Mouse (Mus musculus): ENCODE data around the gene Cabcoco1. TPM values are rescaled to one million over a fixed set of nuclear protein-coding genes. Genes with fewer than 3 reads are reported as not detected.
A peak's percentile ranks its signal among the peaks of the same experiment; 100 is the strongest.

The Cabcoco1 gene
- polyA plus RNA-seq, 1 experiment, result 1.8 TPM

DNA sequence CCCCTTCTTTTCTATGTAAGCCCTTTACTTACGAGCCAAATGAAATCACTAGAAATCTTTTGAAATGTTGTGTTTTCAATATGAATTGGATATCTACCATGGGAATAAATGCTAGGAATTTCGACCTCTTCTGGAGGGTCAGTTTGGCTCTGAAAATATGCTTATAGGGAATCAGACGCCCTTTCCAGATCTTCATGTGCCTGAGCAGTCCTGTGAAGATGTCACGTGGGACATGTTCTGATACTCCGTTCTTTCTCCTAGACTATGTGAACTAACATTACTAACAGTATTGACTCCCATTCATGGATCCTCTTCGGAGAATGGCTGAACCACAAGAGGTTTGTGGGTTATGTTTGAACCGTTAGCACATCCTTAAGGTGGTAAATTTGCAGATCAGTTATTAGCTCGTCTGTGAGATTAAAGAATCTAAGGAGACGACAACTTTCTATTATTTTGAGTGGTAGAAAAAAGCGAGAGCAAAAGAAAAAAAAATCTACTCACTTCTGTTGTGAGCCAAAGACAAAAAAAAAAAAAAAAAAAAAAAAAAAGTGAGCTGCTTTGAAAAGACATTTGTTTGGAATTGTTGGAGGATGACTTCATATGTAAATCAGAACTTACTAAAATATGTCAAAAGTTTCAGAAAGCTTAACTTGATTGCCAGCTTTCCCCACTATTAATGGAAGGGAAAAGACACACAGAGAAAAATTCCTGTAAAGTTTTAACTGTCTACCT lies 99.6 kb downstream of the Cabcoco1 start:
- DNase-seq (ENCODE audit: extremely low spot score in 1 of 2, low spot score in 1 of 2), result no peak

DNA sequence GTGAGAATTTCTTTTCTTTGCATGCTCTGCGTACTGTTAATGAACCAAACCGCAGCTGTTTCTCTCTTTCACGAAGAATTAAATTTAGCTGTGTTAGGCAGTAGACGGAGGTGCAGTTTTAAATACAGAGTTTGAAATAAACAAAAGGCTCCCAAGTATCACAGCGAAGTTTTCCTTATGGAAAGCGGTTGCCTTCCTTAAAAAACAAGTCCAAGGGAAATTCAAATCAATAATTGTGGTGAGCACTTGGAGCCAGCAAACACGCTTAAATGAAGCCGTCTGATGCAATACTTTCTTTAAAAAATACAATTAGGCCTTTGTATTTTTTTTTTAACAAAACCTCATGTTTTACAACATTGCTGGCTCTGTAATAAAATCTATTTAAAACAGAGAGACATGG lies 101.2 kb downstream of the Cabcoco1 start:
- DNase-seq (ENCODE audit: extremely low spot score in 1 of 2, low spot score in 1 of 2), result no peak

DNA sequence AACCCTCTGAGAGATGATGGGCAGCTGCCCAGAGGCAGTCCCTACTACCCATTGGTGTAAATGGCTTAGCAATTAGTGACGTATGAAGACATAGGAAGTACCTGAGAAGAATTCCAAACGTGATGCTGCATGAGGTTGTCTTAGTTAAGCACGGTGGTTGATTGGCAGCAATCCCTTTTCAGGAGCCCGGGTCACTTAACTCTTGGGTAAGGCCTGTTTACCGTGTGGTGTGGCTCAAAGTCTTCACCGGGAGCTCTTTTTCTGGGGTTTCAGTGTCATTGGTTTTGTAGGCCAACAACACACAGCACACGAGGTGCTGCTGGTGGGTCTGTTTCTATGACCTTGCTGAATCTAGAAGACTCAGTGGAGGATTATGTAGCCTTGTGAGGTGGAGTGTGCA lies 105.9 kb downstream of the Cabcoco1 start:
- DNase-seq (ENCODE audit: extremely low spot score in 1 of 2, low spot score in 1 of 2), result no peak

DNA sequence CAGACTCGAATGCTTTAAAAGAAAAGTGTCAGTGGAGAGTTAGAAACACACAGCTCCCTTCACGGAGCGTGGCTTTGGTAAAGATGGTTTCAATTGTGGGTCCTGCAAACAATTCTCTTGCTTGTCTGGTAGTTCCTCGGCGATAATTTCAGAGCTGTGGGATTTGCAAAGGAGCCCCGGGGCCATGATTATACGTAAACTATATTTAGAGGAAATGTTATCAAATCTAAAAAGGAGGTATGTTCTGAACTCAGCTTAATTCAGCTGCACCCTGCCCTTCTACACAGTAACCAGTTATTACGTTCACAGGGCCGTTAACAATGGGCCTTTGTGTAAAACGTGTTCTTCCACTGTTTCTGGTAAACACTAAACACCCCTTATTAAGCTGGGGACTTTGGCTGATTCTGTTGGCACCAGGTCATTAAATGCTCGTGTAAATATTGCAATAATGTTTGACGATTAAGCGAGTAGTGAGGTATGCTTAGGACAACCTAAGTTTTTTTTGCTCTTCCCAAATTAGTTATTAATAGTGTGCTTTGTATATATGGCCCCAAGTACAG lies 106.6 kb downstream of the Cabcoco1 start:
- DNase-seq (ENCODE audit: extremely low spot score in 1 of 2, low spot score in 1 of 2), result no peak

DNA sequence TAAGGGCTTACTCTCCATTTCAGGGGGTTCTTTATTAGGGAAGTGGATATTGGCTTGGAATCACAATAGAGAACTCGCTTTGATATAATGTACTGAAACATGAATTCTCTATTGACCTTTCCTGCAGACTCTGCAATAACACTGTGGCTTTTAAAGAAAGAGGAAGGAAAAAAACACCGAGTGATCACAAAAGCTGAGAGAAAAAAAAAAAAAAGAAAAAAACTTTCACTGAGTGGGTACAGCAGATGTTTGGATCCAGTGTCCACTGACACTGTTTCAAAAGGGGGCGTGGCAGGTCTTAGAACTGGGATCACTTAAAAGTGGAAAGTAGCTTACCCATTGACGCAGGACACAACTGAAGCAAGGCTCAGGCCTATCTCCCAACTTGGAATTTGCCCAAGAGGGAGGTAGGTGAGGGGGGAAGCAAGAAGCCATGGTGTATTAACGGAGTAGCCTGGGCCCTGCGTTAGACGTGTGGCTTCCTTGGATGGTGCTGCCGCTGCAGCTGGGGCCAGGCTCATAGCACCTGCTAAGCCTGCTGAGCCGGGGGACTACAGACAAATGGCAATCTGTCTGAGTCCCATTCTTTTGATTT lies 107.6 kb downstream of the Cabcoco1 start:
- no peak for DNase-seq (ENCODE audit: extremely low spot score in 1 of 2, low spot score in 1 of 2)

DNA sequence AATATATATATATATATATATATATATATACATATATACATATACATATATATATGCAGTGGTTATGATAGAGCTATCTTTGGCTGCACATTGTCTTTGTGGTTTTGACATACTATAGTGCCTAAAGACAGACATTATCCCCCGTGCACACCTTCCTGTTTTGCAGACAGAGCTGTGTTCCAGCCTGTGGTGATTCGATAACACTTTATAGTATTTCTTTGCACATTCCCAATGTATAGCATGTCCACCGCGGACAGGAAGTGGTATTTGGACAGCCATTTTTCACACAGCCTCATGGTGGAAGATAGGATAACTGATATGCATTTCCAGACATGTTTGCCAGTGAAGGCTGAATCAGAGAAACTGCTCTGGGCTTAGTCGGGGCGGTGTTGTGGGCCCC lies 110.3 kb downstream of the Cabcoco1 start:
- no peak for DNase-seq (ENCODE audit: extremely low spot score in 1 of 2, low spot score in 1 of 2)

DNA sequence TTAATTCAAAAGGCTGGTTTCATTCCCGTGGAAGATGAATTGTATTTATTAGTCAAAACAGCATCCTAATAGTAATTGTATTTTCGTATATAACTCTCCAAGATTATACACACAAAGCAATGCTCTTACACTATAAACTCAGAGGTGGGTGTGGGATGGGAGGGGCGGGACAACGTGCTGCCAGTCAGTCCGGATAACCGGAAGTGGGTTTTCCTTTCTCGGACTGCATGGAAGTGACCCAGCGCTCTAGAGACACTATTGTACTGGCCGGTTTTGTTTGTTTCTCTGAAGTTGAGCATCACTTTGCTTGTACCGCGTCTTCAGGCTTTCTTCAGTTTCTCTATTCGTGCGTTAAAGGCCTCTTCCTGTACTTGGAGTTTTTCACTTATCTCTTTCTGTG lies 110.8 kb downstream of the Cabcoco1 start:
- no peak for DNase-seq (ENCODE audit: extremely low spot score in 1 of 2, low spot score in 1 of 2)

DNA sequence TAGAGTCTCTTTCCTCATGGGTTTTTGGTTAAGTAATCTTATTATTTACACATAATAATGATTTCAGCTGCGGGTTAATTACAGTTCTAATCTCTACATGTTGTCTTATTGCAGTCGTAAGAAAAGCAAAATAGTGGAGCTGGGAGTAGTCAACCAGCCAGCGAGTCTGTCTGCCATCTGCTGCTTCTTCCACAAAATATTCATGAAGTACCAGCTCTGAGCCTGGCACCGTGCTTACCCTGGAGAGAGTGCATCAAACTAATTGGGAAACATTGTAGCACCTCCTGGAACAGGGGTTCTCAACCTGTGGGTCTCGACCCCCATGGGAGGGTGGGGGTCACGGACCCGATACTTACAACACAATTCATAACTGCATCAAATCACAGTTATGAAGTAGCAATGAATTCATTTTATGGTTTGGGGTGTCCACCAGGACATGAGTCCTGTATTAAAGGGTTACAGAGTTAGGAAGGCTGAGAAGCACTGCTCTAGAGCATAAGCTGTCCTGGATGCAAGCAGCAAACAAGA lies 121.2 kb downstream of the Cabcoco1 start:
- DNase-seq (ENCODE audit: extremely low spot score in 1 of 2, low spot score in 1 of 2), result peak in 1 of 2 experiments; percentile 19

DNA sequence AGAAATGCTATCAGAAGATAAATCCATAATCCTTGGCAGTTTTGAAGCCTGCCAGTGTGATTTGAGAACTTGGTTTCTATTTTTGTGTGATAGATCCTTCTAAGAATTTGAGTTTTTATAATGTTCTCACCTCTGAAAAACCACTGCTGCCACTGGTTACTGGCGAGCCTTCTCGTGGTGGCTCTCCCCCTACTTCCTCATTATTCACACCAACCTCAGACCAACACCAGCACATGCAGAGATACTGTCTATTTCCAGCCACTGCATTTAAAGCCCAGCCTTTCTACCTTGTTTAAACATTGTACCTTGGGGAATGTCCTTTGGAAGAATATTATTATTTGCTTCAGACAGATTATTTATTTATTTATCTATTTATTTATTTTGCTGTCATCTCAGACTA lies 121.8 kb downstream of the Cabcoco1 start:
- DNase-seq (ENCODE audit: extremely low spot score in 1 of 2, low spot score in 1 of 2), result no peak

DNA sequence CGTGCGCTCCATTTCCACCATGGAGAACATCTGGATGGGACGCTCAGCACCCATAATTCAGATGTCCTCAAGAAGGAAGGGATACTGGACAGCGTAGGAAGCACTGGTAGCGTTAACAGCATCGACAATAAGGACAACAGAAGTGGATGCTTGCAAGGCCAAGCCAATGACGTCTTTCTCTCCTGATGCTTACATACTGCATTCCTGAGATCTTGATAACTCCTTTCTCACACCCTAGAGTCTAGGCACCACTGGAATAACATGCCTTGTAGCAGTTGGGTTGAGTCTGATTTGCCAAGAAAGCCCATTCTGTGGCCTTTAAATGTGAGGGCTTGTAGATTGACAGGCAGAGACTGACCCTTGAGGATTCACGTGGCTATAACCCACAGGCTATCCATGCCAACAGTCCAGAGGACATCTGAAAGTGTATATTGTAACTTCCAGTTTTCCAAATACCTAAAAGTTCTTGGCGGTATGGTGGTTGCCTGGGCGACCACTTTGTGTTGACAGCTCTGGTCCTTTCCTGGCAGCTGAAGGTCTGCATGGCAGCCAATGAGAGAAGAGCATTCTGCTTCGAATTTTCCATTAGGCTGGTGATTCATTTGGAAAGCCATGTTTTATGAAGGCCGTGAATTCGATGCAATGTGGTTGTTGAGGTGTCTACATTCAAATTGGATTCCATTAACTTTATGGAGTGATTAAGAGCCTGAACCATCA lies 124.5 kb downstream of the Cabcoco1 start:
- no peak for DNase-seq (ENCODE audit: extremely low spot score in 1 of 2, low spot score in 1 of 2)

DNA sequence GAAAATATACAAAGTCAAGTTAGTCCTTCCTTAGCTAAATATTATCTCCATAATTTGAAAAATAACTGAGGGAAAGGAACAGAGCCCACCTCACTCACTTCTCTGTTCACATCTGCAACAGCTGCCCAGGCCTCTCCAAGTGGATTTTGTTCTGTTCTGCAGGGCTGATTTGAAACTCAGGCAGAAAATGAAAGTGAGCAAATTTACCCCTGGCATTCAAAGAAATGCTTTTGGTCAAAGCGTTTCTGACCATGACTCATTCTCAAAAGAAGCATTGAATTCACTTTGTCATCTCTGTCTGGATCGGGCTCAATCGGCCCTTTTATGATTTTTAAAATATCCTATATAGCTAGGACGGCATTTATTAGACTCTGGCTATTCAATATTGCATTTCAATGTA lies 135.8 kb downstream of the Cabcoco1 start:
- no peak for DNase-seq (ENCODE audit: extremely low spot score in 1 of 2, low spot score in 1 of 2)

DNA sequence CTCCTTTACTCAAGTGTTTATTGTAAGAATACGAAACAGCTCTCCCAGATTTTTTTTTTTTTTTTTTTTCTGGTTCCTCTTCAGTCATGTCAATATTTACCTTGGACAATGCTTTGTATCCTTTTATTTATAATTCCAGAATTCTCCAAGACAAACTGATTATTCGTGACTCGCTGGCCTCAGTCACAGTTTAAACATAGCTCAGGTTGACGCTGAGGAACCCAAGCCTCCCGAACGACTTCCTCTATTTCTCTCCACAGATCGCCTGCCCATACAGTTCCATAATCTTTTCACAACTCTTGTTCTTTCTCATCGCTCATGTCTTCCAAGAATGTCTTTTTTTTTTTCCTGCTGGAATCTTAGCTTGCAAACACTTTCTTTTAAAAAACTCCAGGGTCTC lies 144.9 kb downstream of the Cabcoco1 start:
- DNase-seq (ENCODE audit: extremely low spot score in 1 of 2, low spot score in 1 of 2), result no peak

DNA sequence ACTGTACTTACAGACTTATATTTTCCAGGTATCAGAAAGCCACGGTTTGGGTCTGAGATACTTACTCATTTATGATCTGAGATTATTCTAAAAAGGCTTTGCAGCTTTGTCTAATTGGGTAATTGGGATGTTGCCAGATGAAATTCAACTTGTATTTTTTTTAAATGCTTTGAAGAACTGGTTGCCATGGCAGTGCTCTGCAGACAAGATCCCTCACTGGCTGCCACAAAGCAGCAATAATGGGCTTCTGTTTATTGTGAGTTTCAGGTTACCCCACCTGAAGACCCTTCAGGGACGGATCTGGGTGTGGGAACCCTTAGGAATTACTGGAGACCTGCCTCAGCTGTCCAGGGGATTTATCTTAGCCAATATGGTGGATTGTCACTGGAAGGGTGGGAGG lies 145.6 kb downstream of the Cabcoco1 start:
- peak in 1 of 2 experiments; percentile 41 for DNase-seq (ENCODE audit: extremely low spot score in 1 of 2, low spot score in 1 of 2)

DNA sequence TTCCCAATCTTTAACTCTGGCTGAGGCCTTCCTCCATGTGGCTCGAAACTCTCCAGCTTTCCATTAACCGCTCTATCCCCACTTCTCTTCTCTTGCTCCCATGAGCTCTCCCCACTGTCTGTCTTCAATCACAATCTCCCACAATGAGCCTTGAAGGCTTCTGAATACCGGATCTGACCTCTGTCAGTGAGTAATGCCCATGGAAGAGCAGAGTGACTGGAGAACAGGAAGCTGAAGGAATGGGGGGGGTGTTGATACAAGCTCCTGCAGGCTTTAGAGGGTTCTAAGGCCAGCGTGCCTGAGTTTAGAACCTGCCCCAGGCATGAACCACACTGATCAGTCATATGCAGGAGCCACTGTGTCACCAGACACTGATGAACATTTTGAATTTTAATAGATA lies 150.1 kb downstream of the Cabcoco1 start:
- DNase-seq (ENCODE audit: extremely low spot score in 1 of 2, low spot score in 1 of 2), result no peak

DNA sequence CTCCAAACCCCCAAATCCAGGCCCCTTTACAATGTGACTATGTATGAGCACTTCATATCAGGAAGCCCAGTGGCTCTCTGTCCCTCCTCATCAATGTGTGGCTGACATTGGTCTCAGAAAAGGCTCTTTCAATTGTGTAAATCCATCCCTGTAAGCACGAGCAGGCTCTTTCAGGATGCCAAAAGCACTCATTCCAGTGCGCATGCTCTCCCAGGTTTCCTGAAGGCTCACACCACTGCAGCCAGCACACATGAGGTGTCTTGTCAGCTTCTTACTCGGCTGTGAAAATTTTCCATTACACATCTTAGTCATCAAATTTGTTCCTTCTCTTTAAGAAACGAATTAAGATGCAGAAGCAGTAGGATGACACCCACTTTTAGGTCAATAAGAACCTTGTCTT lies 152.9 kb downstream of the Cabcoco1 start:
- peak; percentile 35 to 73 for DNase-seq (ENCODE audit: extremely low spot score in 1 of 2, low spot score in 1 of 2)

DNA sequence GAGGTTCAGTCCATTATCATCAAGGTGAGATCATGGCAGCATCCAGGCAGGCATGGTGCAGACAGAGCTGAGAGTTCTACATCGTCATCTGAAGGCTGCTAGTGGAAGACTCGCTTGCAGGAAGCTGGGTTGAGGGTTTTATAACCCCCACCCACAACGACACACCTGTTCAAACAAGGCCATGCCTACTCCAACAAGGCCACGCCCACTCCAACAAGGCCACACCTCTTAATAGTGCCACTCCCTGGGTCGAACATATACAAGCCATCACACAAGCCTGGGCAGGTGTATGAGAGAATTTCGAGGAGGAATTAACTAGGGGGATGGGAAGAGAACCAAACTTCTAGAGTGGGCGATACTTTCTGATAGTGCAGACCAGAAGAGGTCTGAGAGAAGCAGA lies 153.6 kb downstream of the Cabcoco1 start:
- DNase-seq (ENCODE audit: extremely low spot score in 1 of 2, low spot score in 1 of 2), result no peak

Other genes with a start within 250 kb of the Cabcoco1 start
- gene Tmem26, start 181.8 kb upstream of the Cabcoco1 start, polyA plus RNA-seq (2012; rRNA removed), result 0.25 and 0.34 TPM in 2 replicates